Mouse (Mus musculus) G1E (cell line): ENCODE results near the gene Map4k4.

ENCODE experiments used
- CTCF ChIP-seq: IDR thresholded peaks from 2 replicates; pipeline ENCODE4 v1.5.1; 2012; ENCODE audit warnings: low read depth, low read length, inconsistent platforms, mixed read lengths
- GATA1 ChIP-seq: IDR thresholded peaks from 2 replicates; pipeline ENCODE4 v1.6.1; 2012; ENCODE audit warnings: borderline replicate concordance, low read length, inconsistent platforms, mixed read lengths
- POLR2AphosphoS5 ChIP-seq: IDR thresholded peaks from 2 replicates; pipeline ENCODE4 v1.6.1; 2012; ENCODE audit warnings: low read depth, low read length, inconsistent platforms; ENCODE audit not compliant: insufficient replicate concordance
- TAL1 ChIP-seq: conservative IDR thresholded peaks from 2 replicates; pipeline ENCODE4 v1.6.1; 2012; ENCODE audit warnings: low read depth, low read length, inconsistent platforms, mixed read lengths

DNA sequence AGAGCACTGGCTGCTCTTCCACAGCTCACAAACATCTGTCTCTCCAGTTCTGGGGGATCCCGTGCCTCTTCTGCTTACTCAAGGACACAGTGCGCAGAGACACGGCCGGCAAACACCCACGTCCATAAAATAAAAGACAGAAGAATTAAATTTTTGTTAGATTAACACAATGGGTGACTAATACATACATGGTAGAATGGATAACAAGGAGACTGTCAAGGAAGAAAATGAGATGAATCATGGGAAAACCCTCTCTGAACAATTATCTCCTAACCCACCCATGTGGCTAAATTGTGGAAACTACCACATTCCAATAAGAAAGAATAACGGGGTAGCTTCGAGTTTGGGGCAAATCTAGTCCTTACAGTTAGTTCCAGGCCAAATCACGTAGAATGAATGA, 11.3 kb upstream of the Map4k4 start:
- no peak for TF ChIP-seq CTCF
- no peak for TF ChIP-seq POLR2AphosphoS5
- no peak for TF ChIP-seq GATA1
- no peak for TF ChIP-seq TAL1
